In genomic region chr10:64639061-64639460, GRCm38 (mm10) we compare ENCODE assay signal across 24 mouse cellular contexts.
A peak's percentile ranks its signal among the peaks of the same experiment; 100 is the strongest.
DNase-seq lines count a peak whose midpoint lies in the region; ATAC-seq and TF ChIP-seq lines count a peak whose summit lies in the region.
"Had no signal": no experiment of that assay in that cellular context is flagged by ENCODE, and none has a peak within 500 bp of the region (broad histone marks: within the 10 kb centered on the region; RNA-seq: fewer than 3 reads in every experiment).

No protein-coding gene starts in this region.

- no peak overlapping the region for H3K9ac ChIP-seq in forebrain, embryonic 13.5 days
- H3K9ac ChIP-seq in forebrain, embryonic 12.5 days = no peak overlapping the region
- H3K9ac ChIP-seq in forebrain, embryonic 16.5 days (replicated peaks; ENCODE audit: low read depth, low read length) = no peak overlapping the region
- H3K9ac ChIP-seq in forebrain, embryonic 15.5 days (replicated peaks) = no peak overlapping the region
- H3K9ac ChIP-seq: embryonic facial prominence, embryonic 13.5 days; embryonic facial prominence, embryonic 15.5 days had no signal

- no peak overlapping the region for H3K27ac ChIP-seq in forebrain, embryonic 13.5 days
- H3K27ac ChIP-seq in forebrain, embryonic 12.5 days = no peak overlapping the region
- H3K27ac ChIP-seq in forebrain, embryonic 16.5 days (ENCODE audit: low read length) = no peak overlapping the region
- no peak overlapping the region for H3K27ac ChIP-seq in forebrain, embryonic 15.5 days (replicated peaks)
- H3K27ac ChIP-seq: embryonic facial prominence, embryonic 13.5 days; embryonic facial prominence, embryonic 15.5 days had no signal

- H3K4me3 ChIP-seq in forebrain, embryonic 13.5 days = no peak overlapping the region
- H3K4me3 ChIP-seq in forebrain, embryonic 12.5 days (replicated peaks) = no peak overlapping the region
- H3K4me3 ChIP-seq in forebrain, embryonic 16.5 days (replicated peaks; ENCODE audit: low read length) = no peak overlapping the region
- no peak overlapping the region for H3K4me3 ChIP-seq in forebrain, embryonic 15.5 days
- H3K4me3 ChIP-seq: embryonic facial prominence, embryonic 13.5 days; embryonic facial prominence, embryonic 15.5 days; erythroblast, embryonic 14.5 days had no signal

- ATAC-seq in forebrain, embryonic 13.5 days = peak; percentile 67
- ATAC-seq in forebrain, embryonic 12.5 days (ENCODE audit: low FRiP score) = no peak
- peak; percentile 74 for ATAC-seq in forebrain, embryonic 16.5 days
- ATAC-seq in forebrain, embryonic 15.5 days (replicated peaks) = no peak; the same call in 1 of the 2 replicates
- ATAC-seq: activated CD4-positive, CD25-positive, alpha-beta regulatory T cell, adult 4 months; CD4-positive, CD25-positive, alpha-beta regulatory T cell, adult 4 months; Patski had no signal

- no peak for TF ChIP-seq CTCF in brain, embryonic 14.5 days (IDR thresholded peaks at IDR 0.05; ENCODE audit: borderline replicate concordance, extremely low read depth, insufficient read depth, insufficient read length)

- TF ChIP-seq POLR2A in brain, embryonic 14.5 days (IDR thresholded peaks at IDR 0.05; ENCODE audit: borderline replicate concordance, extremely low read depth, insufficient read depth, insufficient read length, poor library complexity, severe bottlenecking) = no peak

- H3K27me3 ChIP-seq in forebrain, embryonic 13.5 days = no peaks in the 10 kb centered on the region
- peaks cover 3% of the 10 kb centered on the region; the same call in 1 of the 2 replicates for H3K27me3 ChIP-seq in forebrain, embryonic 12.5 days
- no peaks in the 10 kb centered on the region for H3K27me3 ChIP-seq in forebrain, embryonic 16.5 days (replicated peaks; ENCODE audit: control insufficient read depth, insufficient read depth, low read length)
- no peaks in the 10 kb centered on the region for H3K27me3 ChIP-seq in forebrain, embryonic 15.5 days
- H3K27me3 ChIP-seq: CH12.LX; embryonic facial prominence, embryonic 13.5 days; embryonic facial prominence, embryonic 15.5 days had no signal

- H3K36me3 ChIP-seq in forebrain, embryonic 13.5 days (ENCODE audit: poor library complexity, severe bottlenecking) = no peaks in the 10 kb centered on the region
- H3K36me3 ChIP-seq in forebrain, embryonic 12.5 days (replicated peaks) = no peaks in the 10 kb centered on the region
- no peaks in the 10 kb centered on the region for H3K36me3 ChIP-seq in forebrain, embryonic 16.5 days (ENCODE audit: control insufficient read depth, insufficient read depth)
- no peaks in the 10 kb centered on the region for H3K36me3 ChIP-seq in forebrain, embryonic 15.5 days
- H3K36me3 ChIP-seq: embryonic facial prominence, embryonic 13.5 days; embryonic facial prominence, embryonic 15.5 days; G1E had no signal

- H3K9me3 ChIP-seq in forebrain, embryonic 13.5 days (replicated peaks) = no peaks in the 10 kb centered on the region
- H3K9me3 ChIP-seq in forebrain, embryonic 12.5 days = no peaks in the 10 kb centered on the region
- no peaks in the 10 kb centered on the region for H3K9me3 ChIP-seq in forebrain, embryonic 16.5 days (ENCODE audit: control insufficient read depth, low read length)
- no peaks in the 10 kb centered on the region for H3K9me3 ChIP-seq in forebrain, embryonic 15.5 days
- H3K9me3 ChIP-seq: embryonic facial prominence, embryonic 13.5 days; embryonic facial prominence, embryonic 15.5 days; G1E had no signal

- DNase-seq in brain, embryonic 14.5 days (ENCODE audit: low read depth) = peak; percentile 40
- DNase-seq: adrenal gland, adult 8-10 months; adrenal gland, postnatal 14 days; adrenal gland, postnatal 36 days; B cell, adult 2 months; cerebellum, adult 11 months; cerebellum, adult 18-20 months; cerebellum, adult 8-10 months; cerebellum, adult 9-11 months; cerebellum, postnatal 14 days; cerebellum, postnatal 36 days; embryo, embryonic 11 days had no signal

- no peak overlapping the region for H3K4me2 ChIP-seq in forebrain, embryonic 13.5 days
- no peak overlapping the region for H3K4me2 ChIP-seq in forebrain, embryonic 12.5 days
- H3K4me2 ChIP-seq in forebrain, embryonic 16.5 days (ENCODE audit: low read length) = no peak overlapping the region
- H3K4me2 ChIP-seq in forebrain, embryonic 15.5 days (replicated peaks) = no peak overlapping the region
- H3K4me2 ChIP-seq: embryonic facial prominence, embryonic 13.5 days; embryonic facial prominence, embryonic 15.5 days had no signal

- 0 out of 2 replicates have a peak, but pooled peaks cover 4% of the 10 kb centered on the region for H3K4me1 ChIP-seq in forebrain, embryonic 13.5 days
- H3K4me1 ChIP-seq in forebrain, embryonic 12.5 days = no peaks in the 10 kb centered on the region
- H3K4me1 ChIP-seq in forebrain, embryonic 16.5 days (replicated peaks; ENCODE audit: control insufficient read depth, insufficient read depth, low read length) = no peaks in the 10 kb centered on the region
- no peaks in the 10 kb centered on the region for H3K4me1 ChIP-seq in forebrain, embryonic 15.5 days
- H3K4me1 ChIP-seq: embryonic facial prominence, embryonic 13.5 days; embryonic facial prominence, embryonic 15.5 days had no signal

Comparison
In these comparisons a context has a peak if more than half of its experiments do, and no peak if none do; other contexts are left out.
1. ATAC-seq: peak in forebrain, embryonic 13.5 days (single experiment) and forebrain, embryonic 16.5 days (single experiment); none in forebrain, embryonic 12.5 days (single experiment) and forebrain, embryonic 15.5 days (single experiment).